Mouse (Mus musculus): ENCODE measurements around the gene Sem1. TPM values are rescaled to one million over a fixed set of nuclear protein-coding genes. Genes with fewer than 3 reads are reported as not detected.

Gene Sem1
- total RNA-seq (2021): 10 to 100 TPM; 65.8 to 66.5 TPM
- long read RNA-seq, experiment 1, transcript Sem1-201 (3 exons, 1,472 nt): major isoform, 188 of 195 reads
- long read RNA-seq, experiment 1, partial matches to known transcripts: 3 of 195 reads
- long read RNA-seq, experiment 1, other reads (novel, unspliced or antisense): 4 of 195 reads
- long read RNA-seq, experiment 2, transcript Sem1-201 (3 exons, 1,472 nt): major isoform, 202 of 207 reads
- long read RNA-seq, experiment 2, partial matches to known transcripts: 1 of 207 reads
- long read RNA-seq, experiment 2, other reads (novel, unspliced or antisense): 4 of 207 reads

- DNase-seq: peak; percentile 89
- intact Hi-C loops (cut with DNase I; ENCODE audit: low total_unique reads): no loop called here
These were observed at the start of gene Sem1 for GRCm38 (mm10) chr6:6578304-6579149. Gene Sem1 (minus strand): TSS chr6:6578663.

GRCm38 (mm10) chr6:6622846-6623749, 44.6 kb upstream of the Sem1 start:
- peak; percentile 13 for DNase-seq
- intact Hi-C loops (cut with DNase I; ENCODE audit: low total_unique reads): no loop called here

GRCm38 (mm10) chr6:6603561-6604544, 25.4 kb upstream of the Sem1 start:
- intact Hi-C loops (cut with DNase I; ENCODE audit: low total_unique reads): no loop called here
- no peak for DNase-seq

GRCm38 (mm10) chr6:6586313-6586712, 7.8 kb upstream of the Sem1 start:
- intact Hi-C loops (cut with DNase I; ENCODE audit: low total_unique reads): no loop called here
- DNase-seq: no peak

GRCm38 (mm10) chr6:6581849-6582248, 3.4 kb upstream of the Sem1 start:
- intact Hi-C loops (cut with DNase I; ENCODE audit: low total_unique reads): no loop called here
- no peak for DNase-seq

- no peak for DNase-seq
- intact Hi-C loops (cut with DNase I; ENCODE audit: low total_unique reads): no loop called here
These were observed 650 bp downstream of the Sem1 start for GRCm38 (mm10) chr6:6577741-6578284.

- intact Hi-C loops (cut with DNase I; ENCODE audit: low total_unique reads): no loop called here
- no peak for DNase-seq
These were observed 1.2 kb downstream of the Sem1 start for GRCm38 (mm10) chr6:6577291-6577690.

GRCm38 (mm10) chr6:6575796-6576195, 2.7 kb downstream of the Sem1 start:
- intact Hi-C loops (cut with DNase I; ENCODE audit: low total_unique reads): no loop called here
- DNase-seq: no peak

GRCm38 (mm10) chr6:6568436-6568835, 10.0 kb downstream of the Sem1 start:
- DNase-seq: no peak
- intact Hi-C loops (cut with DNase I; ENCODE audit: low total_unique reads): no loop called here

GRCm38 (mm10) chr6:6563691-6564090, 14.8 kb downstream of the Sem1 start:
- intact Hi-C loops (cut with DNase I; ENCODE audit: low total_unique reads): no loop called here
- DNase-seq: no peak

GRCm38 (mm10) chr6:6562716-6563115, 15.7 kb downstream of the Sem1 start:
- intact Hi-C loops (cut with DNase I; ENCODE audit: low total_unique reads): no loop called here
- DNase-seq: no peak

GRCm38 (mm10) chr6:6557647-6558046, 20.8 kb downstream of the Sem1 start:
- no peak for DNase-seq

GRCm38 (mm10) chr6:6552006-6552405, 26.5 kb downstream of the Sem1 start:
- intact Hi-C loops (cut with DNase I; ENCODE audit: low total_unique reads): no loop called here

More at GRCm38 (mm10) chr6:6557647-6558046, 20.8 kb downstream of the Sem1 start:
- intact Hi-C loops (cut with DNase I; ENCODE audit: low total_unique reads): no loop called here

GRCm38 (mm10) chr6:6547997-6548396, 30.5 kb downstream of the Sem1 start:
- no peak for DNase-seq
- intact Hi-C loops (cut with DNase I; ENCODE audit: low total_unique reads): no loop called here

More at GRCm38 (mm10) chr6:6552006-6552405, 26.5 kb downstream of the Sem1 start:
- DNase-seq: no peak

- DNase-seq: no peak
- intact Hi-C loops (cut with DNase I; ENCODE audit: low total_unique reads): no loop called here
These were observed 34.2 kb downstream of the Sem1 start for GRCm38 (mm10) chr6:6544255-6544645.

GRCm38 (mm10) chr6:6543606-6544254, 34.7 kb downstream of the Sem1 start:
- intact Hi-C loops (cut with DNase I; ENCODE audit: low total_unique reads): no loop called here

GRCm38 (mm10) chr6:6542133-6542532, 36.3 kb downstream of the Sem1 start:
- no peak for DNase-seq
- intact Hi-C loops (cut with DNase I; ENCODE audit: low total_unique reads): no loop called here

More at GRCm38 (mm10) chr6:6543606-6544254, 34.7 kb downstream of the Sem1 start:
- no peak for DNase-seq

Data from gastrocnemius, postnatal 14 days (tissue).